Mouse (Mus musculus) NIH3T3 (cell line): ENCODE measurements around the gene Unc5a.

Source experiments
- DNase-seq: peaks from one replicate; pipeline ENCODE4 v3.0.0-alpha.2; 2012; ENCODE audit warnings: low read depth

Gene Unc5a

DNA sequence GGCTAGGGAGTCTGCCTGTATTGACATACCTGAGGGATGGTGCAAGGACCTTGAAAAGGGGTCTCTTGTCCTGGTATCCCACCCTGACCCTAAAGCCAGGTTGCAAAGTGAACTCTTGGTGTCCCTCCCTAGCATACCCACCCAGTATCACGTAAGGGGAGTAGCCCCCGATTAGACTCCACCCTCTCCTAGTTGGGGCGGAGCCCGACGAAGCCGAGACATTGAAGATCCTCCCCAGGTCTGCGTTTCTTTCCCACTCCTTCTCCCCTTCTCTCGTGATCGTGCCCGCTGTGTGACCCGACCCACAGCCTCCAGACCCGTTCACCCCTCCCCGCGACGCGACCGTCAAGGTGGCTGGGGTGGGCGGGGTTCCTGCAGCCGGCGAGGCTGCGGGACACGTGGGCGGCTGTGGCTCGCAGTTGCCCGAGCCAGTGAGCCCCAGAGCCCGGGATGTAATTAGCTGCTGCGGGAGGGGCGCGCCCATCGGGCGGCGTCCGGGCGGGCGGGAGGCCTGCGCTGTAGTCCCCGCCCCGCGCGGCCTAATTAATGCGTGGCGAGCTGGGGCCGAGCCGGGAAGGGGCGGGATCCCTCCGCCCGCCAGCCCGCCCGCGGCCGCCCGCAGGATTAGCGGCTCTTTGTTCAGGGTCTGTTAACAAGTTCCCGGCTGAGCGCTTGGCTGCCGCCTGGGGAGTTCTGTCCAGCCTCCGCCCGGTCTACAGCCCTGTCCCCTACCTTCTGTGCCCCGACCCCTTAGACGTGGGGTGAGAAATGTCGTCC is 6.7 kb downstream of the Unc5a start:
- no peak for DNase-seq

- no peak for DNase-seq
Measured at GRCm38 (mm10) chr13:54957281-54957680, 8.1 kb downstream of the Unc5a start.

GRCm38 (mm10) chr13:54959059-54959701 is 10.0 kb downstream of the Unc5a start:
- no peak for DNase-seq

DNA sequence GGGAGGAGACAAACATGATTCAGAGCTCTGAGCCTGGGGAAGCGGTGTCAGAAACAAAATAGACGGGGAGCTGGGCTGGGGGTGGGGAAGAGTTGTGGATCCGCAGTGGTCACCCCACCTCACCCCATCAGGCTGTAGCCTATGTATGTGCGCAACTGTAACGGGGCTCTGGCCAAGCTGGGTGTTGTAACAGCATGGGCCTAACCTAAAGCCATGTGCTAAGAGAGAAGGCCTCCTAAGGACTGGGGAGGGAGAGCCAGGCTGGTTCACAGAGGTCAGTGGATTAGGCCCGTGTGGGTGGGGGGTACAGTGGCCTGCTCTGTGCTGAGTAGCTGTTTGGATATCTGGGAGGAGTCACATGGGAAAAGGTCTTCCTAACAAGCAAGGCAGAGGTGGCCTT is 10.6 kb downstream of the Unc5a start:
- DNase-seq: peak; percentile 49

DNA sequence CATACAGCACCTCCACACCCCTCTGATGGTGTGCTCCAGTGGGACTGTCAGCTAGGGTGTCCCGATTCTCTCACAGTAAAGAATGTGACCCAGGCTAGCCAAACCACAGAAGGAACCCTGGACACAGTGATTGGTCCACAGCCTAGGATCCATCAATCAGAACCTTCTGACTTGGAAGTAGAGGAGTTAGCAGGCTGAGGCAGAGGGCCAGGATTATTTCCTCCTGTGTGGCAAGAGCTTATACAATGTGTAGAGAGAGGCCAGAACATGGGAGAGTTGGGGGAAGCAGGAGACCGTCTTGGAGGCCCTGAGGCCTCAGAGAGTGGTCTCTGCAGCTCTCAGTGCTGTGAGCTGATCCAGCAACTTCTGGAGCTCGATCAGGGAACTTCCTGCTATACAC is 11.3 kb downstream of the Unc5a start:
- peak; percentile 71 for DNase-seq

DNA sequence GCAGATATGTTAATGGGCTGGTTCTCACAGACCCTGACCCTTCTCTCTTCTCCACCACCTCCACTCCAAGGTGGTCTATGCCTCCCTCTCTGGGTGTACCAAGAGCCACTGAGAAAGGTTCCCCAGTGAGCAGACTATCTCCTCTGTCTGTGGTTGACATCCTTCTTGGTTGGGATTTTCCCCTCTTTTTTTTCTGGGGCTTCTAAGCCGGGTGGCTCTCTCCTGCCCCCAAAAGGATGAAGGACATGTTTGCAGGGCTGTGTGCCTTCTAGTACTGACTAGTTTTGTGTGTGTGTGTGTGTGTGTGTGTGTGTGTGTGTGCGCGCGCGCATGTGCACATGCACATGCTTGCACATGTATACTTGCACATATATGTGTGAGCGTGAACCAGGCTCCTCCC is 16.0 kb downstream of the Unc5a start:
- peak; percentile 22 for DNase-seq

GRCm38 (mm10) chr13:54967501-54967900 is 18.3 kb downstream of the Unc5a start:
- DNase-seq: no peak

DNA sequence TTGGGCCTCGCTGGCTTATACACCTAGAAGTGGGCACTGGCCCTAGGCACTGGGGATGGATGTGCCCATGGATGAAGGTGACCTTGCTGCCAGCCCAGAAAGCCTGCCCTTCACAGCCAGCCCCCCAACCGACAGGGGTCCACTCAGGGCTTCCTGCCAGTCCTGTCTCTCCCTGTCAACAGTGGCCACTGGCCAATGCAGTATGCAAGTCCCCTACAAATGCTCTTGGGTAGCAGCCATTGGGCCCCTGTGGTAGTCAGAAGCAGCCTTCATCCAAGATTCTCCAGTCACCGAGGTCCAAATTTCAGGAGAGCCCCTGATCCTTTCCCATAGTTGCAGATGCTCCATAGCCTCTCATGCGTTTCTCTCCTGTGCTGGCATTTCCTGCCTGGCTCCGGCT is 19.4 kb downstream of the Unc5a start:
- DNase-seq: no peak

- DNase-seq: no peak
Measured at GRCm38 (mm10) chr13:54969513-54969912, 20.3 kb downstream of the Unc5a start.

GRCm38 (mm10) chr13:54970521-54971247 is 21.5 kb downstream of the Unc5a start:
- peak; percentile 63 for DNase-seq

DNA sequence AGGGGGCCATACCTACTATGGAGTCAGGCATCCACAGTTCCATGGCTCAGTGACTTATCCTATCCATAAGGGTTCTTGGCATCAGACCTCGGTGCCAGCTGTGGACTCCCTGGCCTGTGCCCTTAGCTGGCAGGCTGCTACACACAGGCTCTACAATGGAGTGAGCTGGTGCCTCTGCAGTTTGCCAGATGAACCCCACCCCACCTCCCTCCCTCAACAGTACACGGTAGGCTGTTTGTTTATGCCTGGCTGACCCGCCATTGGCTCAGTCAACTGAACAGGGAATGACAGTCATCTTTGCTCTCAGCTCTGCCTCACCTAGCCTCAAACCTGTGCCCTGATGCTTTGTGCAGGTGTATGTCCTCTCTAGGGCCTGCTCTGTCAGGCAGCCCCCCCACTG is 26.3 kb downstream of the Unc5a start:
- DNase-seq: no peak

DNA sequence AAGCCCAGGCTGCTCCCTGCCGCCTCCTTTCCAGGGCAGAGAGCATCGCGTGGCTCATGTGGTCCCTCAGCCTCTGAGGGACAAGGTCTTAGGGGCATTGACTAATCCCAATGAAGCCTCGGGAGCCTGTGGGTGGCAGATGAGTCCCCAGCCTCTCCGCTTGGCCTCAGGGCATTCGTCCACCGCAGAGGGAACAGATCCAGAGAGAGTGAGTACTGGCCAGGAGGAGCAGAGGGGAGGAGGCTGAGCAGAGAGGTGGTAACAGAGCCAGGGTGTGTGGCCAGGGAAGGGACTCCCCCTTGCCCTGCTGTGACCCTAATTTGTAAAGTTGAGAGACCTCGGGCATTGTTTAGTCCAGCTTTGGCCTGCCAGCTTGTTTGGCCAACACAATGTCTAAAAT is 29.6 kb downstream of the Unc5a start:
- DNase-seq: no peak

DNA sequence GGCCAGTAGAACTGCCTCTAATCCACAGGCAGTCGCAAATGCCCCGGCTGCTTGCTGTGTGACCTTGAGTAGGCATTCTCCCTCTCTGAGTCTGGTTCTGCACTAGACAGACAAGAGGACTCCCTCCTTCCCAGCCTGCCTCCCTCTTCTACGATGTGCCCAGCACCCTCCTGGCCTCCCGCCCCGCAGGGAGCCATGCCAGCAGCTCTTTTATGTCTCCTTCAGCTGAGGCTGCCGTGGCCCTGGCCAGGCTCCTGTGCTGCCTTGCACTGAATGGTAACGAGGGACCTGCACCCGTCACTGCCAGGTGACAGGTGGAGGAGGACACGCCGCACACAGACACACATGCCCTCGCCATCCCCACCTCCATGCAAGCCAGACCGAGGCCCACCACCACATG is 31.7 kb downstream of the Unc5a start:
- no peak for DNase-seq

GRCm38 (mm10) chr13:54983001-54983400 is 33.8 kb downstream of the Unc5a start:
- DNase-seq: no peak

- DNase-seq: peak; percentile 29
Measured at GRCm38 (mm10) chr13:54983614-54984013, 34.4 kb downstream of the Unc5a start.

DNA sequence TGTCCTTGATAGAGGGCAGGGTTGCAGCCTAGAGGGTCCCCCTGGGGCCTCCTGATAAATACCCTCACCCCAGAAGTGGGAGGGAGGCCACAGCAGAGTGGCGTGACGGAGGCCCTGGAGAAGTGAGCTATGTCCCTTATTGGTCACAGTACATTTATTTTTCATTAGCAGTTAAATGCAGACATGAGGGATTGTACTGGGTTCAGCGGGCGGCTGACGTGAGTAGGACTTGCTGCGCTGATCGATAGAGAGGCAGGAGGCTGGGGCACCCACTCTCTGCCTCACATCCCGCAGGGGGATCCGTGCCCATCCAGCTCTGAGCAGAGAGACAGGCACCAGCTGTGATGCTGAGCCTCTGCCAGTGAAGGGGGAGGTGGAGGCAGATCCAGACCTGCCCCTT is 38.2 kb downstream of the Unc5a start:
- DNase-seq: no peak

DNA sequence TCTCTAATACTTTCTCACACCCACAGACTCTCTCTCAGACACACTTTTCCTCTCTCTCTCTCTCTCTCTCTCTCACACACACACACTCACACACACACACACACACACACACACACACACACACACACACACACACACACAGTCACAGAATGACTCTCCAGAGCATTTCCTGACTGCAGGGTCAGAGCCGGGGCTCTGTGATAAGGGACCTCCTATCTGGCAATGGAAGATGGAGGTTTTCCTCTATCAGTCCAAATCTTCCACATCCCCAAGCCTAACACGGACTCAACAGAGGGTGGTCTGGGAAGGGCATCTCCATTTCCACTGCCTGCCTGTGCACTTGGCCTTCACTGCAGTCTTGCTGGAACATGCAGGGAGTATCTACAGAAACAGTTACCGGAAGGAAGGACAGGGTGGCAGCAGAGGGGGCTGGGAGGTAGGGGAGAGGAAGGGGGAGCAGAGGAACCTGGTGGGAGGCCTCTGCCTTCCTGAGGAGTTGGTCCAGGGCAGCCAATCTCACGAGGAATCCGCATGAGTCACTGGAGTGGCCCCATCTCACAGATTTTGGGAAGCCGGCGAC is 39.1 kb downstream of the Unc5a start:
- DNase-seq: no peak

- no peak for DNase-seq
Measured at GRCm38 (mm10) chr13:54992215-54992614, 43.0 kb downstream of the Unc5a start.

DNA sequence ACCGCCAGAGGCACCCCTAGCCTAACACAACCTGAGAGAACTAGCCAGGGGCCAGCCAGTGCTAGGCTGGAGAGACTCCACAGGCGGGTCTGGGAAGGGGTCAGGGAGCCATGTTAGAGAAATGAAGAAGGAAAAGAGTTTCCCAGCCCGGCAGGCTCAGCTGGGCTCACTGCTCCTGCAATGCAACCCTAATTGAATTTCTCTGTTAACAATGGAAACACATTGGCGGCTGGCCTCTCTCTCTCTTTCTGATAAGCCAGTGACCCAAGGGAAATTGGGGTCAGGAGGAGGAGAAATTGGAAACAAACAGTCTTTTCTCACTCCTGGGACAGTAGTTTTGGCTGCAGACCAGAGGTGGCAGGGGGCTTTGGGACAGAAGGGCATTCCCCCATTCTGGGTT is 45.4 kb downstream of the Unc5a start:
- DNase-seq: no peak

GRCm38 (mm10) chr13:54995161-54995560 is 46.0 kb downstream of the Unc5a start:
- no peak for DNase-seq

GRCm38 (mm10) chr13:54997568-54997967 is 48.4 kb downstream of the Unc5a start:
- DNase-seq: no peak

GRCm38 (mm10) chr13:55000433-55000832 is 51.2 kb downstream of the Unc5a start:
- DNase-seq: no peak

DNA sequence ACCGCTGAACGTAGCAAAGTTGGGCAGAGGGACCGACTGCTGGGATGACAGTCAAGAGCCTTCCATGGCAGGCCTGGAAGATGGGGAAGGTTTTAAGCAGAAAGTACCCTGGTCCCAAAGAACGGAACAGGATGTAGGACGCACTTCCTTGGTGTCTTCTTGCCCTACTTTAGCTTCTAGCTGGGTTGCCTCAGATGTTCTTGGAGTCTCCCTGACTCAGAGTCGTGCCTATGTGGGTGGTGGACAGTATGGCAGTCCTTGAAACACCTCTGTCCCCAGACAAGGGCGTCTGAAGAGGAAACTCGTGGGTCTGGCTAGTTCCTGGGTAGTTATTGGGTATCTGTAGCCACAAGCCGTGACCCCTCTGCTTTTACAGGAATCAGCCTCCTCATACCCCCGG is 52.9 kb downstream of the Unc5a start:
- DNase-seq: no peak
